Mouse (Mus musculus) forebrain, embryonic 12.5 days (tissue): ENCODE results near the gene Dusp16. TPM values are rescaled to one million over a fixed set of nuclear protein-coding genes. Genes with fewer than 3 reads are reported as not detected.

ENCODE experiments used
- ATAC-seq: fragments of 200-750 bp; cut with Nextera tagmentation; 2 replicates; pipeline ENCODE4 v1.8.0; 2017; ENCODE audit warnings: moderate TSS enrichment; ENCODE audit not compliant: low FRiP score
- H3K27ac ChIP-seq: fragments of 300-500 bp; sonication (generic); 2 replicates; pipeline ENCODE4 v1.5.1; 2016; ENCODE audit warnings: mild to moderate bottlenecking
- H3K27me3 ChIP-seq: fragments of 300-500 bp; sonication (generic); 2 replicates; pipeline ENCODE4 v1.6.1; 2016; ENCODE audit warnings: mild to moderate bottlenecking
- H3K36me3 ChIP-seq: fragments of 300-500 bp; sonication (generic); replicated peaks from 2 replicates; pipeline ENCODE4 v1.6.1; 2016; ENCODE audit warnings: mild to moderate bottlenecking
- H3K4me1 ChIP-seq: fragments of 300-500 bp; sonication (generic); 2 replicates; pipeline ENCODE4 v1.6.1; 2016
- H3K4me2 ChIP-seq: fragments of 300-500 bp; sonication (generic); 2 replicates; pipeline ENCODE4 v1.6.1; 2016; ENCODE audit warnings: mild to moderate bottlenecking, moderate library complexity
- H3K4me3 ChIP-seq: fragments of 300-500 bp; sonication (generic); replicated peaks from 2 replicates; pipeline ENCODE4 v1.5.1; 2016; ENCODE audit warnings: mild to moderate bottlenecking
- H3K9ac ChIP-seq: fragments of 300-500 bp; sonication (generic); 2 replicates; pipeline ENCODE4 v1.6.1; 2016; ENCODE audit warnings: mild to moderate bottlenecking
- H3K9me3 ChIP-seq: fragments of 300-500 bp; sonication (generic); 2 replicates; pipeline ENCODE4 v1.6.1; 2016
- WGBS: fragments of 180-500 bp; shearing (Covaris S2); methylation state at CpG from one replicate; pipeline ENCODE4 v1.1.7; 2016; 5-methylcytosine and 5-hydroxymethylcytosine counted together
- polyA plus RNA-seq: library from polyadenylated mRNA; unstranded; fragments of >200 nt; fragmentation: Nextera tagmentation; extraction: Ambion mirVana; gene quantifications from 2 replicates; pipeline ENCODE4 v1.2.1, GENCODE M21; 2016

The Dusp16 gene
- polyA plus RNA-seq = 20.4 and 22.0 TPM in 2 replicates

GRCm38 (mm10) chr6:134792141-134793045, at the start of gene Dusp16:
Gene Dusp16 (minus strand): TSS chr6:134792625.
- H3K9me3 ChIP-seq = no peaks in the 10 kb centered on the region
- H3K9ac ChIP-seq = peak within 1 kb of the TSS; percentile 87
- peaks cover 22% of the 10 kb centered on the region for H3K4me1 ChIP-seq
- peak within 1 kb of the TSS; percentile 68 for H3K4me2 ChIP-seq
- peak; percentile 89 for ATAC-seq
- H3K27ac ChIP-seq = peak within 1 kb of the TSS; percentile 94
- H3K27me3 ChIP-seq = peaks cover 11% of the 10 kb centered on the region; the same call in 1 of the 2 replicates
- H3K4me3 ChIP-seq = peak within 1 kb of the TSS; percentile 74
- under 1% methylated on average over 69 of the region's 108 CpGs for WGBS
- H3K36me3 ChIP-seq = no peaks in the 10 kb centered on the region

- H3K36me3 ChIP-seq = no peaks in the 10 kb centered on the region
- no peaks in the 10 kb centered on the region for H3K9me3 ChIP-seq
- 84% methylated on average over 2 of the region's 2 CpGs for WGBS
- no peaks in the 10 kb centered on the region for H3K4me1 ChIP-seq
- H3K27ac ChIP-seq = no peak overlapping the region
- ATAC-seq = no peak
- H3K9ac ChIP-seq = no peak overlapping the region
- H3K4me2 ChIP-seq = no peak overlapping the region
- H3K4me3 ChIP-seq = no peak overlapping the region
- no peaks in the 10 kb centered on the region for H3K27me3 ChIP-seq
Measured at GRCm38 (mm10) chr6:134840346-134840745, 47.9 kb upstream of the Dusp16 start.

GRCm38 (mm10) chr6:134838111-134838510, 45.7 kb upstream of the Dusp16 start:
- no peak overlapping the region for H3K4me2 ChIP-seq
- no peak overlapping the region for H3K9ac ChIP-seq
- no peak for ATAC-seq
- H3K9me3 ChIP-seq = no peaks in the 10 kb centered on the region
- 93% methylated on average over 4 of the region's 4 CpGs for WGBS
- H3K27ac ChIP-seq = no peak overlapping the region
- no peaks in the 10 kb centered on the region for H3K36me3 ChIP-seq
- H3K4me3 ChIP-seq = no peak overlapping the region
- no peaks in the 10 kb centered on the region for H3K4me1 ChIP-seq
- H3K27me3 ChIP-seq = no peaks in the 10 kb centered on the region

GRCm38 (mm10) chr6:134834585-134835251, 42.3 kb upstream of the Dusp16 start:
- ATAC-seq = no peak
- 76% methylated on average over 9 of the region's 9 CpGs for WGBS

GRCm38 (mm10) chr6:134830776-134831175, 38.4 kb upstream of the Dusp16 start:
- no peaks in the 10 kb centered on the region for H3K36me3 ChIP-seq
- peaks cover 10% of the 10 kb centered on the region for H3K4me1 ChIP-seq
- no peak for ATAC-seq
- H3K27ac ChIP-seq = no peak overlapping the region
- no peaks in the 10 kb centered on the region for H3K9me3 ChIP-seq
- H3K4me2 ChIP-seq = peak overlapping the region; percentile 79
- H3K4me3 ChIP-seq = peak overlapping the region; percentile 79
- H3K27me3 ChIP-seq = no peaks in the 10 kb centered on the region
- H3K9ac ChIP-seq = peak overlapping the region; percentile 69
- 3% methylated on average over 10 of the region's 10 CpGs for WGBS

More at GRCm38 (mm10) chr6:134834585-134835251, 42.3 kb upstream of the Dusp16 start:
- no peaks in the 10 kb centered on the region for H3K9me3 ChIP-seq
- no peak overlapping the region for H3K9ac ChIP-seq
- H3K27me3 ChIP-seq = no peaks in the 10 kb centered on the region
- H3K36me3 ChIP-seq = no peaks in the 10 kb centered on the region
- no peak overlapping the region for H3K4me3 ChIP-seq
- H3K4me1 ChIP-seq = peaks cover 5% of the 10 kb centered on the region
- H3K27ac ChIP-seq = no peak overlapping the region
- H3K4me2 ChIP-seq = no peak overlapping the region

- Histone ChIP-seq H3K36me3 (no peaks in the 10 kb centered on the region), H3K27ac (peak within 1 kb of the TSS; percentile 81), H3K9ac (peak within 1 kb of the TSS; percentile 69), H3K4me2 (peak within 1 kb of the TSS; percentile 79), H3K4me3 (peak within 1 kb of the TSS; percentile 79), H3K9me3 (no peaks in the 10 kb centered on the region), H3K4me1 (peaks cover 10% of the 10 kb centered on the region), H3K27me3 (0 out of 2 replicates have a peak, but pooled peaks cover 1% of the 10 kb centered on the region)
- under 1% methylated on average over 55 of the region's 58 CpGs for WGBS
- peak; percentile 98 for ATAC-seq
Measured at GRCm38 (mm10) chr6:134829786-134830700, 37.6 kb upstream of the Dusp16 start, which contains the start of gene Crebl2. Gene Crebl2 (plus strand): TSS chr6:134830154.

GRCm38 (mm10) chr6:134822844-134823243, 30.4 kb upstream of the Dusp16 start:
- Histone ChIP-seq H3K9ac (no peak overlapping the region), H3K36me3 (no peaks in the 10 kb centered on the region), H3K9me3 (no peaks in the 10 kb centered on the region), H3K4me1 (no peaks in the 10 kb centered on the region), H3K27me3 (peaks cover 8% of the 10 kb centered on the region; the same call in 1 of the 2 replicates), H3K4me2 (no peak overlapping the region), H3K4me3 (no peak overlapping the region), H3K27ac (no peak overlapping the region)
- 71% methylated on average over 10 of the region's 10 CpGs for WGBS
- no peak for ATAC-seq

- no peaks in the 10 kb centered on the region for H3K4me1 ChIP-seq
- no peak for ATAC-seq
- H3K9me3 ChIP-seq = no peaks in the 10 kb centered on the region
- no peaks in the 10 kb centered on the region for H3K36me3 ChIP-seq
- H3K4me2 ChIP-seq = no peak overlapping the region
- no peak overlapping the region for H3K27ac ChIP-seq
- H3K27me3 ChIP-seq = peaks cover 8% of the 10 kb centered on the region; the same call in 1 of the 2 replicates
- 69% methylated on average over 6 of the region's 6 CpGs for WGBS
- no peak overlapping the region for H3K9ac ChIP-seq
- no peak overlapping the region for H3K4me3 ChIP-seq
Measured at GRCm38 (mm10) chr6:134820411-134820810, 28.0 kb upstream of the Dusp16 start.

- Histone ChIP-seq H3K9me3 (no peaks in the 10 kb centered on the region), H3K27me3 (peaks cover 4% of the 10 kb centered on the region; the same call in 1 of the 2 replicates), H3K4me1 (no peaks in the 10 kb centered on the region), H3K4me2 (no peak overlapping the region), H3K27ac (no peak overlapping the region), H3K9ac (no peak overlapping the region), H3K4me3 (no peak overlapping the region), H3K36me3 (no peaks in the 10 kb centered on the region)
- 67% methylated on average over 5 of the region's 5 CpGs for WGBS
- ATAC-seq = no peak
Measured at GRCm38 (mm10) chr6:134819741-134820140, 27.3 kb upstream of the Dusp16 start.

GRCm38 (mm10) chr6:134817051-134817928, 24.9 kb upstream of the Dusp16 start:
- H3K9me3 ChIP-seq = no peaks in the 10 kb centered on the region
- H3K4me3 ChIP-seq = no peak overlapping the region
- H3K36me3 ChIP-seq = no peaks in the 10 kb centered on the region
- no peak overlapping the region for H3K9ac ChIP-seq
- no peaks in the 10 kb centered on the region for H3K27me3 ChIP-seq
- no peak for ATAC-seq
- H3K27ac ChIP-seq = no peak overlapping the region
- no peaks in the 10 kb centered on the region for H3K4me1 ChIP-seq
- 75% methylated on average over 12 of the region's 12 CpGs for WGBS
- H3K4me2 ChIP-seq = no peak overlapping the region

GRCm38 (mm10) chr6:134813066-134813465, 20.6 kb upstream of the Dusp16 start:
- 89% methylated on average over 1 of the region's 1 CpGs for WGBS
- no peaks in the 10 kb centered on the region for H3K4me1 ChIP-seq
- no peak for ATAC-seq

More at GRCm38 (mm10) chr6:134813066-134813465, 20.6 kb upstream of the Dusp16 start:
- Histone ChIP-seq H3K4me2 (no peak overlapping the region), H3K27me3 (no peaks in the 10 kb centered on the region), H3K36me3 (no peaks in the 10 kb centered on the region), H3K9me3 (no peaks in the 10 kb centered on the region), H3K4me3 (no peak overlapping the region), H3K9ac (no peak overlapping the region), H3K27ac (no peak overlapping the region)
